Mouse (Mus musculus): ENCODE data around the gene Rbl1.

DNA sequence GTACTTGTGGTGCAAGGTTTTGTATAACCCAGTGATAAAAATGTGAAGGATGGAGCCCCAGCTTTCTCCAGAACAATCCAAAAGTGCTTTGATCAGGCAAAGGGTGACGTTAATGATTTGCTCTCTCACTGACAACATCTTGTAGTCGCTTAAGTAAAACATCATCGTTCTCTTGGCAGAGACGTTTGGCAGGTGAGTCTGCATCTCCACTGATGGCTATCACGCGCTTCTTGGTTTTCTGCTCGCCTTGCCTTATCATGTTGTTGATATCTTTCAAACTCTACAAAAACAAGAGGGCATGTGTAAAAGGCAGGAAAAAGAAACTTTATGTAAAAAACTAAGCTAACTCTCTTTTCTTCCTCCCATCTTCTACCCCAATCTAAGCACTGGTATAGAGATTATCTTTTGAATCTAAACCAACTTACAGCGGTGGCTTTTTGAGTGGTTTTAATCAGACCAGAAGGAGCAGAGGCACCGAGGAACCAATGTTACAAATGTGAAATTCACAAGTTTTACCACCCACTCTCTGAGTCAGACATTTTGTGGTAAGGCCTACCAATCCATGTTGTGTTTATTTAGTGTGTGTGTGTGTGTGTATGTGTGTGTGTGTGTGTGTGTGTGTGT lies 56.8 kb downstream of the Rbl1 start:
- TF ChIP-seq CTCF (conservative IDR thresholded peaks at IDR 0.05; ENCODE audit: insufficient read depth, insufficient read length, low read depth, low read length) (no peak), POLR2A (IDR thresholded peaks at IDR 0.05; ENCODE audit: low read depth, low read length) (no peak)

Measured in kidney, adult 2 months (tissue).